Mouse (Mus musculus) small intestine, adult 2 months (tissue): ENCODE results near the gene Clps.
A peak's percentile ranks its signal among the peaks of the same experiment; 100 is the strongest.

Experiments
- CTCF ChIP-seq: fragments of 200-500 bp; IDR thresholded peaks from 2 replicates; pipeline ENCODE4 v1.5.1; 2012; ENCODE audit warnings: low read depth, mild to moderate bottlenecking, control low read depth, inconsistent platforms, low read length, moderate library complexity, mixed read lengths; ENCODE audit not compliant: insufficient replicate concordance, insufficient read length; ENCODE audit errors: extremely low read depth
- POLR2A ChIP-seq: fragments of 200-500 bp; IDR thresholded peaks from 2 replicates; pipeline ENCODE4 v1.6.1; 2012; ENCODE audit warnings: low read depth, mild to moderate bottlenecking, control low read depth, inconsistent platforms, low read length, moderate library complexity

GRCm38 (mm10) chr17:28517441-28517955 is 43.1 kb downstream of the Clps start, which contains the start of gene Fkbp5:
- peak; percentile 13; the same call in 1 of the 2 replicates for TF ChIP-seq CTCF
- TF ChIP-seq POLR2A = no peak
